Mouse (Mus musculus) stomach, embryonic 15.5 days (tissue): ENCODE results near the gene Ugt1a8. TPM values are rescaled to one million over a fixed set of nuclear protein-coding genes. Genes with fewer than 3 reads are reported as not detected.

ENCODE experiments used
- ATAC-seq: fragments of 200-750 bp; cut with Nextera tagmentation; 2 replicates; pipeline ENCODE4 v1.8.0; 2017; ENCODE audit warnings: low read depth, moderate number of reproducible peaks, moderate TSS enrichment; ENCODE audit not compliant: insufficient read depth, low FRiP score
- H3K27ac ChIP-seq: fragments of 300-500 bp; sonication (generic); 2 replicates; pipeline ENCODE4 v1.5.1; 2015; ENCODE audit warnings: mild to moderate bottlenecking, inconsistent platforms
- H3K27me3 ChIP-seq: fragments of 300-500 bp; sonication (generic); replicated peaks from 2 replicates; pipeline ENCODE4 v1.6.1; 2015; ENCODE audit warnings: inconsistent platforms
- H3K36me3 ChIP-seq: fragments of 300-500 bp; sonication (generic); 2 replicates; pipeline ENCODE4 v1.6.1; 2015; ENCODE audit warnings: inconsistent platforms
- H3K4me1 ChIP-seq: fragments of 300-500 bp; sonication (generic); 2 replicates; pipeline ENCODE4 v1.6.1; 2015; ENCODE audit warnings: inconsistent platforms
- H3K4me2 ChIP-seq: fragments of 300-500 bp; sonication (generic); 2 replicates; pipeline ENCODE4 v1.6.1; 2015; ENCODE audit warnings: mild to moderate bottlenecking, inconsistent platforms
- H3K4me3 ChIP-seq: fragments of 300-500 bp; sonication (generic); replicated peaks from 2 replicates; pipeline ENCODE4 v1.5.1; 2015; ENCODE audit warnings: inconsistent platforms
- H3K9ac ChIP-seq: fragments of 300-500 bp; sonication (generic); 2 replicates; pipeline ENCODE4 v1.6.1; 2015; ENCODE audit warnings: inconsistent platforms
- H3K9me3 ChIP-seq: fragments of 300-500 bp; sonication (generic); 2 replicates; pipeline ENCODE4 v1.6.1; 2016; ENCODE audit warnings: inconsistent platforms
- WGBS: fragments of 180-500 bp; shearing (Covaris S2); methylation state at CpG from one replicate; pipeline ENCODE4 v1.1.7; 2015; 5-methylcytosine and 5-hydroxymethylcytosine counted together
- polyA plus RNA-seq: library from polyadenylated mRNA; unstranded; fragments of >200 nt; fragmentation: Nextera tagmentation; extraction: Ambion mirVana; gene quantifications from 2 replicates; pipeline ENCODE4 v1.2.1, GENCODE M21; 2015

Gene Ugt1a8
- polyA plus RNA-seq, 1 experiment from 2014 or later: not detected

GRCm38 (mm10) chr1:88235046-88235893 is 147.7 kb downstream of the Ugt1a8 start:
- Histone ChIP-seq H3K27ac (no peak overlapping the region), H3K4me2 (no peak overlapping the region), H3K4me1 (no peaks in the 10 kb centered on the region), H3K9me3 (peaks cover 28% of the 10 kb centered on the region; the same call in 1 of the 2 replicates), H3K9ac (no peak overlapping the region), H3K36me3 (no peaks in the 10 kb centered on the region), H3K27me3 (no peaks in the 10 kb centered on the region), H3K4me3 (no peak overlapping the region)
- WGBS: 61% methylated on average over 11 of the region's 11 CpGs
- peak; percentile 3; the same call in 1 of the 2 replicates for ATAC-seq

GRCm38 (mm10) chr1:88235894-88236415 is 148.3 kb downstream of the Ugt1a8 start:
- no peak overlapping the region for H3K27ac ChIP-seq
- no peaks in the 10 kb centered on the region for H3K36me3 ChIP-seq
- no peak overlapping the region for H3K9ac ChIP-seq
- H3K4me1 ChIP-seq: no peaks in the 10 kb centered on the region
- 54% methylated on average over 4 of the region's 4 CpGs for WGBS
- no peak overlapping the region for H3K4me3 ChIP-seq
- ATAC-seq: no peak
- H3K27me3 ChIP-seq: no peaks in the 10 kb centered on the region
- H3K4me2 ChIP-seq: no peak overlapping the region
- peaks cover 29% of the 10 kb centered on the region; the same call in 1 of the 2 replicates for H3K9me3 ChIP-seq

GRCm38 (mm10) chr1:88237311-88237710 is 149.7 kb downstream of the Ugt1a8 start:
- H3K9me3 ChIP-seq: peaks cover 29% of the 10 kb centered on the region; the same call in 1 of the 2 replicates
- no peaks in the 10 kb centered on the region for H3K27me3 ChIP-seq
- H3K9ac ChIP-seq: no peak overlapping the region
- no peak overlapping the region for H3K4me2 ChIP-seq
- no peaks in the 10 kb centered on the region for H3K4me1 ChIP-seq
- no peak overlapping the region for H3K27ac ChIP-seq
- 0 out of 2 replicates have a peak, but pooled peaks have one; percentile 5 for ATAC-seq
- H3K4me3 ChIP-seq: no peak overlapping the region
- WGBS: 74% methylated on average over 5 of the region's 5 CpGs
- H3K36me3 ChIP-seq: no peaks in the 10 kb centered on the region

- ATAC-seq: no peak
- H3K4me1 ChIP-seq: no peaks in the 10 kb centered on the region
- H3K9me3 ChIP-seq: peaks cover 29% of the 10 kb centered on the region; the same call in 1 of the 2 replicates
- H3K27me3 ChIP-seq: no peaks in the 10 kb centered on the region
- no peak overlapping the region for H3K9ac ChIP-seq
- no peak overlapping the region for H3K4me2 ChIP-seq
- H3K27ac ChIP-seq: no peak overlapping the region
- no peaks in the 10 kb centered on the region for H3K36me3 ChIP-seq
- no peak overlapping the region for H3K4me3 ChIP-seq
- 71% methylated on average over 6 of the region's 6 CpGs for WGBS
Observed at GRCm38 (mm10) chr1:88238771-88239170, 151.2 kb downstream of the Ugt1a8 start.

- ATAC-seq: no peak
- WGBS: 72% methylated on average over 5 of the region's 5 CpGs
- peaks cover 29% of the 10 kb centered on the region; the same call in 1 of the 2 replicates for H3K9me3 ChIP-seq
Observed at GRCm38 (mm10) chr1:88240072-88240471, 152.5 kb downstream of the Ugt1a8 start.

GRCm38 (mm10) chr1:88240579-88240978 is 153.0 kb downstream of the Ugt1a8 start:
- Histone ChIP-seq H3K4me2 (no peak overlapping the region), H3K9ac (no peak overlapping the region), H3K4me3 (no peak overlapping the region), H3K27me3 (no peaks in the 10 kb centered on the region), H3K9me3 (peaks cover 28% of the 10 kb centered on the region; the same call in 1 of the 2 replicates), H3K36me3 (no peaks in the 10 kb centered on the region), H3K4me1 (no peaks in the 10 kb centered on the region), H3K27ac (no peak overlapping the region)
- no peak for ATAC-seq
- 71% methylated on average over 4 of the region's 4 CpGs for WGBS

More at GRCm38 (mm10) chr1:88240072-88240471, 152.5 kb downstream of the Ugt1a8 start:
- Histone ChIP-seq H3K27ac (no peak overlapping the region), H3K36me3 (no peaks in the 10 kb centered on the region), H3K4me2 (no peak overlapping the region), H3K27me3 (no peaks in the 10 kb centered on the region), H3K4me1 (no peaks in the 10 kb centered on the region), H3K9ac (no peak overlapping the region), H3K4me3 (no peak overlapping the region)

- H3K27me3 ChIP-seq: no peaks in the 10 kb centered on the region
- no peak overlapping the region for H3K4me2 ChIP-seq
- peaks cover 15% of the 10 kb centered on the region for H3K9me3 ChIP-seq
- H3K27ac ChIP-seq: no peak overlapping the region
- no peak overlapping the region for H3K4me3 ChIP-seq
- no peaks in the 10 kb centered on the region for H3K36me3 ChIP-seq
- no peak for ATAC-seq
- WGBS: 61% methylated on average over 5 of the region's 5 CpGs
- H3K9ac ChIP-seq: no peak overlapping the region
- H3K4me1 ChIP-seq: no peaks in the 10 kb centered on the region
Observed at GRCm38 (mm10) chr1:88243861-88244260, 156.2 kb downstream of the Ugt1a8 start.

- Histone ChIP-seq H3K27me3 (no peaks in the 10 kb centered on the region), H3K9me3 (peaks cover 15% of the 10 kb centered on the region; the same call in 1 of the 2 replicates), H3K9ac (no peak overlapping the region), H3K4me2 (no peak overlapping the region), H3K36me3 (no peaks in the 10 kb centered on the region), H3K4me3 (no peak overlapping the region), H3K4me1 (no peaks in the 10 kb centered on the region), H3K27ac (no peak overlapping the region)
- 77% methylated on average over 6 of the region's 6 CpGs for WGBS
- ATAC-seq: no peak
Observed at GRCm38 (mm10) chr1:88245881-88246280, 158.3 kb downstream of the Ugt1a8 start.

GRCm38 (mm10) chr1:88246386-88246785 is 158.8 kb downstream of the Ugt1a8 start:
- 42% methylated on average over 6 of the region's 6 CpGs for WGBS
- H3K36me3 ChIP-seq: no peaks in the 10 kb centered on the region
- H3K9ac ChIP-seq: no peak overlapping the region
- no peak overlapping the region for H3K4me2 ChIP-seq
- H3K4me1 ChIP-seq: no peaks in the 10 kb centered on the region
- no peak for ATAC-seq
- no peak overlapping the region for H3K4me3 ChIP-seq
- peaks cover 15% of the 10 kb centered on the region; the same call in 1 of the 2 replicates for H3K9me3 ChIP-seq
- H3K27ac ChIP-seq: no peak overlapping the region
- no peaks in the 10 kb centered on the region for H3K27me3 ChIP-seq

GRCm38 (mm10) chr1:88247660-88248059 is 160.0 kb downstream of the Ugt1a8 start:
- no peaks in the 10 kb centered on the region for H3K4me1 ChIP-seq
- 42% methylated on average over 2 of the region's 2 CpGs for WGBS
- no peaks in the 10 kb centered on the region for H3K27me3 ChIP-seq
- H3K4me2 ChIP-seq: no peak overlapping the region
- no peak for ATAC-seq
- H3K27ac ChIP-seq: no peak overlapping the region
- no peak overlapping the region for H3K9ac ChIP-seq
- no peaks in the 10 kb centered on the region for H3K36me3 ChIP-seq
- H3K9me3 ChIP-seq: peaks cover 15% of the 10 kb centered on the region; the same call in 1 of the 2 replicates
- H3K4me3 ChIP-seq: no peak overlapping the region

- WGBS: 64% methylated on average over 4 of the region's 4 CpGs
- Histone ChIP-seq H3K9me3 (peaks cover 15% of the 10 kb centered on the region; the same call in 1 of the 2 replicates), H3K4me1 (no peaks in the 10 kb centered on the region), H3K36me3 (no peaks in the 10 kb centered on the region), H3K9ac (no peak overlapping the region), H3K27ac (no peak overlapping the region), H3K4me3 (no peak overlapping the region), H3K27me3 (no peaks in the 10 kb centered on the region), H3K4me2 (no peak overlapping the region)
- no peak for ATAC-seq
Observed at GRCm38 (mm10) chr1:88248658-88249057, 161.0 kb downstream of the Ugt1a8 start.

- H3K27ac ChIP-seq: no peak overlapping the region
- H3K27me3 ChIP-seq: no peaks in the 10 kb centered on the region
- WGBS: 75% methylated on average over 7 of the region's 7 CpGs
- no peak overlapping the region for H3K4me3 ChIP-seq
- H3K9ac ChIP-seq: no peak overlapping the region
- H3K4me1 ChIP-seq: no peaks in the 10 kb centered on the region
- H3K36me3 ChIP-seq: no peaks in the 10 kb centered on the region
- no peak overlapping the region for H3K4me2 ChIP-seq
- ATAC-seq: peak; percentile 1; the same call in 1 of the 2 replicates
- H3K9me3 ChIP-seq: peaks cover 15% of the 10 kb centered on the region; the same call in 1 of the 2 replicates
Observed at GRCm38 (mm10) chr1:88249596-88249995, 162.0 kb downstream of the Ugt1a8 start.
